Mouse (Mus musculus) left cerebral cortex, postnatal 14 days (tissue): ENCODE measurements around the gene Ccr6. TPM values are rescaled to one million over a fixed set of nuclear protein-coding genes. Genes with fewer than 3 reads are reported as not detected.

Source experiments
- DNase-seq, 2 experiments: peaks; one replicate each; pipeline ENCODE4 v3.0.0; 2021 to 2022; ENCODE audit warnings: low spot score in 2 of 2, mixed read lengths in 1 of 2
- intact Hi-C: fragments of 180-260 bp; cut with DNase I; formaldehyde crosslinking; loops from one replicate; pipeline ENCODE4 v1.15.1; 2025
- total RNA-seq, 2 experiments: library from RNA; stranded (reverse); gene quantifications; 2 replicates each; pipeline ENCODE4 v1.2.3; 2021

Gene Ccr6
- total RNA-seq, 2 experiments from 2014 or later, result not detected

DNA sequence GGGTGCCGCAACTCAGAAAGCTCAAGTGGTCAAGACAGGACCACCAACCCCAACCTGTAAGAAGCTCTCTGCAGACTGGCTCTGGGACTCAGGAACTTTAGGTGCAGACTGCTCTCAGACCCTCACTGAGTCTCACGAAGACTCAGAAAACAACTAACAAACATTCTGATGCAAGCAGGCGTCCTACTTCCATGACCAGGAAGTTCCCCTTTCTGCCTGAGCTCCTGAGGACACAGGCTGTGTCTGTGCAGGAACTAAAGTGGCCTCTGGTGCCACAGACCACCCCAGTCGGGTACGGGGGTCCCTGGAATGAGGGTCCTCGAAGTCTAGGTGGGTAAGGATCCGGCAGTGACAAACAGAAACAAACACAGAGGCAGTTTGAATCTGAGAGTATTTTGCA lies 40.8 kb downstream of the Ccr6 start:
- intact Hi-C loops, result no loop called here
- DNase-seq, result no peak

DNA sequence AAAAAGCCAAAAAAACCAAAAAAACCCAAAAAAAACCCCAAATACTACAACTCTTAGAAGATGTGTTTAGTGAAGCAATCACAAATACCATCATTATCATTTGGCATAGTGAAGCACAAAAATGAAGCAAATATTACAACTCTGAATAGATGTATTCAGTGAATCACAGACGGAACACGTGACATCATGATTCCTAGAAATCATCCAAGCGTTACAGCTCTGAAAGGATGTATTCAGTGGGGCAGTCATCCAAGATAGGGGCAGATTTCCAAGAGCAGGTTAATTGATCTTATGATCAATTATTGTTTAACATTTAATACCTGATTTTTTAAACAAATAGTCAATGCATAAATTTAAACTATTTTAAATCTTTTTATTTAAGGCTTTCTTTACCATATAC lies 41.4 kb downstream of the Ccr6 start:
- intact Hi-C loops, result no loop called here
- DNase-seq, result no peak

DNA sequence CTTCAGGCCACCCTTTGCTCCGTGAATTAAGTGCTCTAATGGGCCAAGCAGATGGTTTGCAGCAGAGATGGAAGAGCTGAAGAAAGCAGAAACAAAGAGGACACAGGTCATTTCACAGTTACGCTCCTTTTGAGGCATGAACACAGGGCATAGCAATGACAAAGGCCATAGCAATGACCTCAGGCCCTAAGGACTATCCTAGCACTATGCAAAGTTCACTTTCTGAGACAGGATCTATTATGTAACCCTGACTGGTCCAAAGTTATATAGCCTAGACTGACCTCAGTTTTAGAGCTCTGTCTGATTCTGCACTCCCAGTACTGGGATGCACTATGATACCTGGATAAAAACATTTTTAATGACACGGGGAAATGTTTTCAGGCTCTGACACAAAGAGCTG lies 42.5 kb downstream of the Ccr6 start:
- intact Hi-C loops, result no loop called here
- DNase-seq, result no peak

DNA sequence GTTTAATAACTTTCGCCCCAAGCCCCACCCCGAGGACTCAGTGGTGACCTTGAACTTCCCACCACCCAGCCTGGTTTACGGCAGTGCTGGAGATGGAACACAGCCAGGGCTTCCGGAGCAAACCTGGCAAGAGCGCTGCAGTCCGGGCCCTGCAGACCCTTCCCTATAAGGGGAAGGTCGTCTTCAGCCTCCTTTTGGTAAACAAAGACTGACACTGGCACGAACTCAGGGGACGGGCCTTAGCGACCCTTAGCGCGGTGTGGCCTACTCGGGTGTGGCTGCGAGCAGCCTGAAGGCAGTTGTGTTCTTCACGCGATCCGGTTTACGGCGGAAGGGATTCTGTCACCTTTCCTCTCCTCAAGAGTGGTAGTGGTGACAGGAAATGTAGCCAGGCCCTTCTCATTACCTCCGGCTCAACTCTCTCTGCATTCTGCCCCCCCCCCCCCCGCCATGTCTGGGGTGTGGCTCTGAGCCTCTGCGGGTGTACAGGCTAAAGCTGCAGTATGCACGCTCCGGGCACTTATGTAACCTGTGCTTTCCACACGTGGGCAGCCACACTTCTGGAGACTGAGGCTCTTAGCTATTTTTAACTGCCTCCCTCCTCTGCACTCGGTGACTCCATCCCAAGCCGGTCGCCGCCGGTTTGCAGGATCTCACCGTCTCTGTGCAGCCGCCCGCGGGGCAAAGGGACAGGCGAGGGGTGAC lies 47.1 kb downstream of the Ccr6 start, which contains the start of gene Mpc1:
Mpc1 (plus strand) TSS at position 84 of the 705 bp plus-strand sequence.
- intact Hi-C loops, result loop anchor here (5.0 kb wide), 1 partner anchor 89 kb away; no protein-coding TSS in a partner anchor
- DNase-seq, result peak; percentile 90 to 96

DNA sequence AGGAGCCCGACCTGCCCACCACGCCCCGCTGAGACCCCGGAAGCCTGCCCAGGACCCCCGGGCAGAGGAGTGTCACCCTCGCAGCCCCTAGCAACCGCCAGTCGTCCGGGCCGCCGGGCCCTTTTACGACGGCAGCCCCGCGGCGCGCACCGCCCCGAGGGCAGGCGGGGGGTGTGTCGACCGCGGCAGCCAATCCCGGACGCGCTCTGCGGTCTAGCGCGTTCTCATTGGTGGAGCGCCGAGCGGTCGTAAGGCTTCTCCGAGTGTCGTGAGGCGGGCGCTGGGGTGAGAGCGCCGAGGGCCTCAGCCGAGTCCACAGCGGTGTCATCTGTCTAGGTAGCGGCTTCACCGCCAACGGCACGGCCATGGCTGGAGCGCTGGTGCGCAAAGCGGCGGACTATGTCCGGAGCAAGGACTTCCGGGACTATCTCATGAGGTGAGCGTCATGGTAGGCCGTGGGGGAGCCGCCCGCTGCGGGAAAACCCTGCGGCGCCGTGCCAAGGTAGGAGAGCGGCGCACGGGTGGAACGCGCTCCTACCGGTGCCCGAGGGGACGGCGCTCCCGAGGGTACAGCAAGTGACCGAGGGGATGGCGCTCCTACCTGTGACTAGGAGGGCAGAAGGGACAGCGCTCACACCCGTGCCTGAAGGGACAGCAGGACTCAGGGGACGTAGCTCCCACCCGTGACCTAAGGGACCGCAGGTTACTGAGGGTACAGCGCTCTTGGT lies 47.8 kb downstream of the Ccr6 start:
- intact Hi-C loops, result loop anchor here (5.0 kb wide), 1 partner anchor 89 kb away; no protein-coding TSS in a partner anchor
- peak; percentile 97 for DNase-seq

DNA sequence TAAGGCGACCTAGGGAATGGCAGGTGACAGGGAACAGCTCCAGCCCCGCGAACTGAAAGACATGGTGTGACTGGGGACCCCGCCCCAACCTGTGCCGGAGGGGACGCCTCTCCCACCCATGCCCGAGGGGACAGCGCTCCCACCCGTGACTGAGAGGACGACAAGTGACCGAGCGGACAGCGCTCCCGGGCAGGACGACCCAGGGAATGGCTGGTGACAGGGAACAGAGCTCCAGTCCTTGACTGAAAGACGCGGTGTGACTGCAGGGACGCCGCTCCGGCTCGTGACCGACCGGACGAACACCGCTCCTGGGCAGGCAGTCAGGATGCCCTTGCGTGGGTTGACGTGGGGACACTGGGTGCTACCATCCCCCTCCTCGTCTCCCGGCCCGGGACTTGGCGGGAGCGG lies 48.4 kb downstream of the Ccr6 start:
- DNase-seq, result peak; percentile 27 to 37
- intact Hi-C loops, result loop anchor here (5.0 kb wide), 1 partner anchor 88 kb away; no protein-coding TSS in a partner anchor

DNA sequence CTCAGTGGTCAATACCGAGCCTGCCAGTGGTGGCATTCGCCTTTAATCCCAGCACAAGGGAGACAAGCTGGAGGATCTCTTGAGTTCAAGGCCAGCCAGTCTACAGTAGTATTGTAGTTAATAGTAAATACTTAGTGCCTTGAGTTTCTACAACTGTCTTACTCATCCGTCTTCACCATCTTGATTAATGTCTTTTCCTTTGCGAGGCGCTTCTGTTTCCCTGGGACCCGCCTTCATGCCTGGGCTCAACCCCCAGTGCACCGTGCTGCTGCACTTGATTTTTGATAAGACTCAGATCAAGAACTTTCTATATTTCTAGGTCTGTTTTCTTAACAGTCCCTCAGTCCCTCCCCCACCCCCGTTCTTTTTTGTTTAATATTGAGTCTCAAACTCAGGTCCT lies 49.2 kb downstream of the Ccr6 start:
- no peak for DNase-seq
- intact Hi-C loops, result no loop called here

DNA sequence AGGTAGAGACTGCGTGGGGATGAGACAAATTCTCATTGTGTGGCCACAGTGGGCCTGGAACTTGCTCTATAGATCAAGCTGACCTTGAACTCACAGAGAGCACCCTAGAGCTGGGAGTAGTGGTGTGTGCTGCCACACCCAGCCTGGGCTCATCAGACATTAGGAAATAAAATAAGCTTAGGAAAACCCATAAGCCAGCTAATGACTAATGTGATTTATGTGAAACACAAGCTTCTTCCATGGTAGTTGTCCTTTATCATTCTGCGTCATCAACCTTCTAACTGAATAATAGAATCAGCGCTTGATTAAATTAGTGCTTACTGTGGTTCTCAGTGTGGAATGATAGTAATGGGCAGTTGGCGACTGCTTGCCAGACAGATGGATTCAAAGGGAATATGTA lies 51.1 kb downstream of the Ccr6 start:
- intact Hi-C loops, result no loop called here
- no peak for DNase-seq

DNA sequence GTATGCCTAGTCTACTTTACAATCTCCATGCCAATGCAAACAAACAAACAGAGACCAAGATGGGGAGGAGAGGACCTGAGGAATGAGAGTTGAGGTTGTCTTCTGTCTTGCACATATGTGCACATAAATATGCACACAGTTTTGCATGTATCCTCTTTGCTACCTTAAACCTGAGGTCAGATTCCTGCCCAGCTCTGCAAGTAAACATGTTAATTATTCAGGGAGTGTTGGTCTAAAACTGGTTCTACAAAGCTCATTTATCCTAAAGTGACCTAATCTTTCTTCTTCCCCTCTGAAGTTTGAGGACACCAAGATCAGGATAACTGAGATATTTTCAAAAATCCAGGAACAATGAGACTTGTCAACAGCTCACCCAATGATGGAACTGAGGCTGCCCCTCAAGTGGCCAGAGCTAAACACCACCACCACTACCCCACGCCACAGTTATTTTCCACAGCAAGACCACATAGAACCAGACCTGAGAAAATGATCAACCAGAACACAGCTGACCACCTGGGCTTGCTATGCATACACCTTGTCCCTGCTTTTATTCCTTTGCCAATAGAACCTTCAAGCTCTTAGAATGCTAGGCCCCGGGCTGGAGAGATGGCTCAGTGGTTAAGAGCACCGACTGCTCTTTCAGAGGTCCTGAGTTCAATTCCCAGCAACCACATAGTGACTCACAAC lies 54.3 kb downstream of the Ccr6 start:
- no peak for DNase-seq
- intact Hi-C loops, result no loop called here

DNA sequence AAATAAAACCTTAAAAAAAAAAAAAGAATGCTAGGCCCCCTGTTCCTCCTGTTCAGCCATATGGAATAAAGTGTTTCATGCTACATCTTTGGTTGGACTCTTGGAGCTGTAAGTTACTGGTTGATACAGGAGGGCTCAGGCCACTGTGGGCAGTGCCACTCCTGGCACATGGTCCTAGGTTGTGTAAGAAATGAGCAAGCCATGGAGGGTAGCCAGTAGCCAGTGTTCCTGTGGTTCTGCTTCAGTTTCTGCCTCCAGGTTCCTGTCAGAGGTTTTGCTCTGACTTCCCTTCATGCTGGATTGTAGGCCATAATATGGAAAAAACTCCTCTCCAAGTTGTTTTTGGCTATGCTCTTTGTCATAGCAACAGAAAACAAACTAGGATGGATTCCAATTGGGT lies 54.9 kb downstream of the Ccr6 start:
- intact Hi-C loops, result no loop called here
- DNase-seq, result no peak

DNA sequence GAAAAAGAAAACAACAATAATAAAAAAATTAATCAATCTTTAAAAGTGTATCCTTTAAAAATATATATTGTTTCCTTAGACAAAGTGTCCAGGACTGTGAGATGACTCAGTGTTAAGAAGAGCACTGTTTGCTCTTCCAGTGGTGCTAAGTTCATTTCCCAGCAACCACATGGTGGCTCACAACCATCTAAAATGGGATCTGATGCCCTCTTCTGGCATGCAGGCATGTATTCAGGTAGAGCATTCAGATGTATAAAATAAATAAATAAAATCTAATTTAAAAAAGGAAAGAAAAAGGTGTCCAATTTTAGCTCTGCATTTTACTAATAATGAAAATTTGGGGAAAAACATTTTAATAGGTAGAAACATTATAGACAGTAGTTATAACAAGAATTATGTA lies 60.0 kb downstream of the Ccr6 start:
- intact Hi-C loops, result no loop called here
- no peak for DNase-seq

DNA sequence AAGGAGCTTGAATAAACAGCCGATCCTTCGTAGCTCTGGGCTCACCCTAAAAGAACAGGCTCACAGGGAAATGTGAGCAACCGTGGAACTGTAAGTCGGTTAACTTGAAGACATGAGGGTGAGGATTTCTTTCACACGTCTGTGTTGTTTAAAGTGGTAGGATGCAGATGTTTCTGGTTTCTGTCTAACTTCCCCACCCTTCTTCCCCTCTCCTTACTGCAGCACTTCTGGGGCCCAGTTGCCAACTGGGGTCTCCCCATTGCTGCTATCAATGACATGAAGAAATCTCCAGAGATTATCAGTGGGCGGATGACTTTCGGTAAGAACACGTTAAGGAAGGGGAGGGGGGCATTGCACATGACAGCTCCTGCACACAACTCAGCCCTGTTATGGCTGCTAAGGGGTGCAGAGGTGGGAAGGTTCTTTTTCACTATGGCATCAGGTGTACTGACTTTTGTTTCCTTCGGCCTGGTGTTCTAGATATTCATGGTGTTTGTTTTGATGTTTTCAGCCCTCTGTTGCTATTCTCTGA lies 60.5 kb downstream of the Ccr6 start:
- intact Hi-C loops, result no loop called here
- no peak for DNase-seq

DNA sequence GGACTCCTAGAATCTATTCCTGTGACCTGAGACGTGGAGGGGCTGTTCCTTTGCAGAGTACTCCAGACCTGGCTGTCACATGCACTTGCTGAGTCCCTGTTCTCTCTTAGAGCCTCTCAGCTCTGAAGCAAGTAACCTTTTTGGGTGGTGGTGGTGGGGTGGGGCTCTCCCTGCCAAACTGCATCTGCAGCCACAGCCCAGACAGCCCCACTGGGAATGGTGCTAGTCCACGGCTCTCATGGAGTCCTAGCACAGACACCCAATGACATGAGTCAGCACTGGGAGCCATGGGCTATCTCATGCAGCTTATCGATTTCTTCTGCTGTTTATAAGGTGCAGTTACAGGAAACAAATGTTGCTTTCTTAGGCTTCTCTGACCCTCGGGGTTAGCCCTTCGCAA lies 61.9 kb downstream of the Ccr6 start:
- no peak for DNase-seq
- intact Hi-C loops, result no loop called here

DNA sequence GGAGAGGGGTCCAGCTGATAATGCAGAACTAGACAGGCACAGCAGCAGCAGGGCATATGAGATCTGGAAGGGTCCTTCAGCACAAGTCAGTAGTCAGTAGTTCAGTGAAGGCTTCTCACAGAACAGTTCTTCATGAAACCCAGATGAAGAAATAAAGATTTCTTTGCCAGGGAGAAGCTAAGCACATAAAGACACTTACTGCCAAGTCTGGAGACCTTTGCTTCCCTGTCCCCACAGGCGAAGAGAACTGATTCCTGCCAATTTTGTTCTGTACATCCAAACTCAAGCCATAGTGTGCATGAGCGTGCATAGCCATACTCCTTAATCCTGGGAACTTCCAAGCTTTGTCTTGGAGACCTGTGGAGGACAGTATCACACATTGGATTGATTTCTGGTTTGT lies 62.4 kb downstream of the Ccr6 start:
- no peak for DNase-seq
- intact Hi-C loops, result no loop called here

DNA sequence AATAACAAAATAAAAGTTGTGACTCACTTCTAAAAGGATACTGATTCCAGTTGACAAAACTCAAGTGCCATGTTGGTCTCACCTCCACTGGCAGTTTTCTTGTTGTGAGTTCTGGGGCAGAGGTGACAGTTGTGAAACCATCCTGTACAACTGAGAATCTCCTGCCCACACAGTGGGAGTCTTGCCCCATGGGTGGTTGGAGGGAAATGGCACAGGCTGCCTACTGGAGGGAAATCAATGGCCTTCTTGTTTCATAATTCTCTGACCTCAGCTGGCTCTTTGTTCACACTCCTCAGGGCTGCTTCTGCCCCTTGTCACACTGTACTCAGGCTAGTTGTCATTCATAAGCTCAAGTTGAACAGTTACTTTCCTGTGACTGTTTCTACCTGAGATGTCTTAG lies 63.7 kb downstream of the Ccr6 start:
- intact Hi-C loops, result no loop called here
- DNase-seq, result no peak

DNA sequence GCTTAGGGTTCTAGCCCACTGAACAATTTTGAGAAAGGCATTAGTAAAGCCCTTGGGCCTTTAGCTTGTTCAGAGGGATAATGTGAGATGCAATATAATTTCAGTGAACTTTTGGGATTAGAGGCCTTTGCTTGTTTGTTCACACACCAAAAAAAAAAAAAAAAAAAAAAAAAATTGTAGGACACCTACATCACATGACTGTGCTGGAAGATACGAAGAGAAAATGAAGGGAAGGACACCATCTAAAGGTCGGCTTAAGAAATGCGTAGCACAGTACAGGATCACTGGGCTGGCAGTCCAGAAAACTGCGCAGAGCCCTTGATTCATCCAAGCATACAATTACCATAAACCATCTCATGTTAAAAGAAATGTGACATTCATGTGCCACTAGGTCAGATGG lies 65.7 kb downstream of the Ccr6 start:
- intact Hi-C loops, result no loop called here
- DNase-seq, result no peak

DNA sequence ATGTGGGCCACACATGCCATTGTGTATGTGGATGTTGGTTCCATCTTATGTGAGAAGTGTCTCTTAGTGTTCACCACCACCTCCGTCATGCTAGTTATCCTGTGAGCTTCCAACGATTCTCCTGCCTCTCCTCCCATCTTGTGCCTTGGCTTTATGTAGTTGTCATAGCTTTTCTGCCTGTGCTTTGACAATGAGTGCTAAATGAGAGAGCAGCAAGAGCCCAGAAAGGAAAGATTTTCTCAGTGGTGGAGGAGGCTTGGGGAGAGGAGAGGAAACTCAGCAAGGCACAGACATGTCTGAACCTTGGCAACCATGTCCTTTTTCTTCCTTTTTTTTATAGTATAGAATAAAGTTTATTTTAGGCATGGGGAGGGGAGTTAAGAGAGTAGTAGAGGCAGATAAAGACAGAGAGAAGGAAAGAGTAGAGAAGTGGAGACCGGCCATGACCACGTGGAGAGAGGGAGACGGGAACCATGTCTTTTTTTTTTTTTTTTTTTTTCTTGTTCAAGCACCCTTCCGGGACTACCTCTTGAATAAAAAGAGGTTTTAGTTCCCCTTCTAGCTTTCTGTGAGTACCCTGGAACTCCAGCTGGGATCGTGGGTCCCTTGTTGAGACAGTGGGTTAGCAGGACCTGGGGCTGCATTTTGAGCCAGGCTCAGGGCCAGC lies 67.1 kb downstream of the Ccr6 start:
- intact Hi-C loops, result no loop called here
- DNase-seq, result no peak

DNA sequence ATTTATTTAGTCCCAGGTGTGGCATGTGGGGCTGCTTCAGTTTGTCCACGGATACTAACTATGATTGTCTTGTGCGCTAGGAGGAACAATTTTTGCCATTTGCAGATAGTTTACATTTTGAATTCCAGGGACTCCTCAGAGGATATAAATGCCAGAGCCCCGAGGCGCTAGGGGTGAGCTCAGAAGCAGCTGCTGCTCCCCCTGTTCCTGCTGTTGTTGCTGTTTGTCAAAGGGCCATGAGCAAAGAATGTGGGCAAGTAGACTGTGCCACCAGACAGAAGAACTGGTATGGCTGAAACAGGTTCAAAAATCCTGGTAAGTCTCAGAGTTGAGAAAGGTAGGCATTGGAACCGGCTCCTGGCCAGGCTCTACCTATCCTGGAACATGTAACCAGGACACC lies 67.8 kb downstream of the Ccr6 start:
- intact Hi-C loops, result no loop called here
- no peak for DNase-seq

DNA sequence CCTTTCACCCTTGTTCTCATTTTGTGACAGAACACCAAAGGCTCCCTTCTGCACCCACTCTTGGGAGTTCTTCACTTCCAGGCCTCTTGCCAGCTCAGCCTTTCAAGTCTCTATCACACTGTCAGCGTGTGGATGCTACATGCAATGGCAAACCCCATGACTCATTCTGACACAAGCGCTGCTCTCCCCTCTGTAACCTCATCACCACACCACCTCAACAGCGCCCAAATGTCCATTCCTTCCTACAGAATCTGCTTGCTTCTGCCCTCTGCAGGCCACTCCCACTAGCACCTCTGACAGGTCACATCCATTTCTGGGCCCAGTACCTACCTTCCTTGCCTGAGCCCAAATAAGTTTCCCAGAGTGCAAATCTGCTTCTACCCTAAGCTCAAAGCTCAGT lies 70.0 kb downstream of the Ccr6 start:
- intact Hi-C loops, result no loop called here

More for the DNA sequence above, 70.0 kb downstream of the Ccr6 start:
- DNase-seq, result peak in 1 of 2 experiments; percentile 25
